9 mouse cellular contexts compared by ENCODE assay signal in the genomic region with DNA sequence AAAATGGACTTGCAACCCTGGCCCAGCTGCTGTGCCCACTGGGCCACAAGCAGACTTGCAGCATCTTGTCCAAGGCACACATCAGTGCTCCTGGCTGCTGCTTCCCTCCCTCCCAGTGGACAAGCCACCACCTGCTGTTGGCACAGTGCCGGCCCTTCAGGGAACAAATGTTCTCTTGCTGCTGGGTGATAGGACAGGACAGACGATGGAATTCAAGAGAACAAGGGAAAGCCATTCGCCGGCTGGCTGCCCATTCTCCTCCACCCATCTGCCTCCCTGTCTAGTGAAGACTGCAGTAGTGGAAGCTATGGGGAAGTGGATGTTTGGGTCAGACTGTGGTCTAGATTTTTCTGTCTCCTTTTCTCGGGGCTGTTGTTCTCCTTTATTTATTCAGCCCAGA.
DNase-seq lines count a peak whose midpoint lies in the region; ATAC-seq lines count a peak whose summit lies in the region.
"Had no signal": no experiment of that assay in that cellular context is flagged by ENCODE, and none has a peak within 500 bp of the region (broad histone marks: within the 10 kb centered on the region; RNA-seq: fewer than 3 reads in every experiment).

No protein-coding gene starts in this region.

- no peak overlapping the region for H3K9ac ChIP-seq in kidney, embryonic 14.5 days (ENCODE audit: low read depth, low read length)
- no peak overlapping the region for H3K9ac ChIP-seq in embryonic facial prominence, embryonic 12.5 days
- H3K9ac ChIP-seq: lung, embryonic 15.5 days had no signal

- H3K4me2 ChIP-seq in kidney, embryonic 14.5 days (replicated peaks; ENCODE audit: low read depth, low read length), result no peak overlapping the region
- no peak overlapping the region for H3K4me2 ChIP-seq in embryonic facial prominence, embryonic 12.5 days (replicated peaks)
- H3K4me2 ChIP-seq: lung, embryonic 15.5 days had no signal

- no peak overlapping the region for H3K27ac ChIP-seq in kidney, embryonic 14.5 days (ENCODE audit: low read depth, low read length)
- no peak overlapping the region for H3K27ac ChIP-seq in embryonic facial prominence, embryonic 12.5 days
- peak overlapping the region; percentile 42; the same call in 1 of the 2 replicates for H3K27ac ChIP-seq in midbrain, embryonic 10.5 days (replicated peaks)
- H3K27ac ChIP-seq: lung, embryonic 15.5 days had no signal

- WGBS in kidney, embryonic 14.5 days, result 40% methylated on average over 5 of the region's 5 CpGs
- 40% methylated on average over 5 of the region's 5 CpGs for WGBS in embryonic facial prominence, embryonic 12.5 days
- WGBS in large intestine, adult 2 months, result 16% methylated on average over 5 of the region's 5 CpGs
- WGBS in midbrain, embryonic 10.5 days, result 25% methylated on average over 5 of the region's 5 CpGs

- no peaks in the 10 kb centered on the region for H3K9me3 ChIP-seq in kidney, embryonic 14.5 days (ENCODE audit: control insufficient read depth, low read length)
- no peaks in the 10 kb centered on the region for H3K9me3 ChIP-seq in embryonic facial prominence, embryonic 12.5 days
- H3K9me3 ChIP-seq in midbrain, embryonic 10.5 days (replicated peaks), result no peaks in the 10 kb centered on the region
- H3K9me3 ChIP-seq: lung, embryonic 15.5 days had no signal

- DNase-seq in kidney, adult 18-20 months, result peak; percentile 28
- DNase-seq in heart, adult 9 months (ENCODE audit: low spot score in 2 of 2), result peak; percentile 30 to 53
- DNase-seq in large intestine, adult 2 months (ENCODE audit: low read depth, low spot score), result peak; percentile 16
- DNase-seq in midbrain, embryonic 10.5 days (ENCODE audit: low spot score), result peak; percentile 20
- peak; percentile 49 for DNase-seq in right cerebral cortex, postnatal 4 days

- no peaks in the 10 kb centered on the region for H3K36me3 ChIP-seq in kidney, embryonic 14.5 days (ENCODE audit: control insufficient read depth, insufficient read depth, low read length)
- H3K36me3 ChIP-seq in embryonic facial prominence, embryonic 12.5 days, result no peaks in the 10 kb centered on the region
- H3K36me3 ChIP-seq in midbrain, embryonic 10.5 days, result no peaks in the 10 kb centered on the region
- H3K36me3 ChIP-seq: lung, embryonic 15.5 days had no signal

- no peaks in the 10 kb centered on the region for H3K27me3 ChIP-seq in kidney, embryonic 14.5 days (ENCODE audit: control insufficient read depth, insufficient read depth, low read length)
- no peaks in the 10 kb centered on the region for H3K27me3 ChIP-seq in embryonic facial prominence, embryonic 12.5 days
- H3K27me3 ChIP-seq in midbrain, embryonic 10.5 days (ENCODE audit: low read depth, poor library complexity, severe bottlenecking), result no peaks in the 10 kb centered on the region
- H3K27me3 ChIP-seq: lung, embryonic 15.5 days had no signal

- no peak overlapping the region for H3K4me3 ChIP-seq in kidney, embryonic 14.5 days (ENCODE audit: low read length)
- no peak overlapping the region for H3K4me3 ChIP-seq in embryonic facial prominence, embryonic 12.5 days
- no peak overlapping the region for H3K4me3 ChIP-seq in midbrain, embryonic 10.5 days
- H3K4me3 ChIP-seq: lung, embryonic 15.5 days had no signal

- no peaks in the 10 kb centered on the region for H3K4me1 ChIP-seq in kidney, embryonic 14.5 days (ENCODE audit: control insufficient read depth, insufficient read depth, low read length)
- H3K4me1 ChIP-seq in embryonic facial prominence, embryonic 12.5 days, result no peaks in the 10 kb centered on the region
- peaks cover 5% of the 10 kb centered on the region; the same call in 1 of the 2 replicates for H3K4me1 ChIP-seq in midbrain, embryonic 10.5 days
- H3K4me1 ChIP-seq: lung, embryonic 15.5 days had no signal

- no peak for ATAC-seq in kidney, embryonic 14.5 days (ENCODE audit: low FRiP score, low TSS enrichment)
- ATAC-seq in embryonic facial prominence, embryonic 12.5 days (ENCODE audit: insufficient number of reproducible peaks, insufficient read depth, low FRiP score, low TSS enrichment), result peak; percentile 77; the same call in 1 of the 2 replicates
- ATAC-seq in erythroid progenitor cell, adult 5-6 weeks (replicated peaks; ENCODE audit: low FRiP score, poor library complexity, severe bottlenecking), result no peak
